Mouse (Mus musculus): Measurements from ENCODE around the gene Gpr61. TPM values are rescaled to one million over a fixed set of nuclear protein-coding genes. Genes with fewer than 3 reads are reported as not detected.

The Gpr61 gene
- total and polyA plus RNA-seq, 2 experiments from 2014 or later: 0.11 TPM; not detected in 1

- 0 out of 2 replicates have a peak overlapping the region, but pooled peaks have one; percentile 54 for H3K9ac ChIP-seq (replicated peaks; ENCODE audit: low read depth, low read length)
- H3K27me3 ChIP-seq (ENCODE audit: control insufficient read depth, insufficient read depth, low read length): peaks cover 5% of the 10 kb centered on the region; the same call in 1 of the 2 replicates
- no peaks in the 10 kb centered on the region for H3K36me3 ChIP-seq (replicated peaks; ENCODE audit: control insufficient read depth, insufficient read depth, low read length)
- TF ChIP-seq EP300 (IDR thresholded peaks at IDR 0.05; ENCODE audit: low read depth) (no peak), CTCF (IDR thresholded peaks at IDR 0.05; ENCODE audit: low read depth) (no peak)
- H3K4me2 ChIP-seq (ENCODE audit: low read depth, low read length): peak overlapping the region; percentile 89
- no peaks in the 10 kb centered on the region for H3K9me3 ChIP-seq (replicated peaks; ENCODE audit: control insufficient read depth, low read length)
- no peaks in the 10 kb centered on the region for H3K4me1 ChIP-seq (ENCODE audit: control insufficient read depth, insufficient read depth)
- 5% methylated on average over 16 of the region's 16 CpGs for WGBS
- H3K27ac ChIP-seq (ENCODE audit: low read depth): no peak overlapping the region
- peak overlapping the region; percentile 71 for H3K4me3 ChIP-seq (ENCODE audit: low read depth, low read length)
- ATAC-seq (ENCODE audit: insufficient read depth, low read depth): no peak
- no peak for DNase-seq (ENCODE audit: low spot score)
Measured at GRCm38 (mm10) chr3:108185460-108186097, 30.9 kb upstream of the Gpr61 start.

- peaks cover 5% of the 10 kb centered on the region; the same call in 1 of the 2 replicates for H3K27me3 ChIP-seq (ENCODE audit: control insufficient read depth, insufficient read depth, low read length)
- H3K4me2 ChIP-seq (ENCODE audit: low read depth, low read length): no peak overlapping the region
- H3K4me1 ChIP-seq (ENCODE audit: control insufficient read depth, insufficient read depth): no peaks in the 10 kb centered on the region
- 66% methylated on average over 3 of the region's 3 CpGs for WGBS
- no peak overlapping the region for H3K27ac ChIP-seq (ENCODE audit: low read depth)
- DNase-seq (ENCODE audit: low spot score) (no peak), ATAC-seq (ENCODE audit: insufficient read depth, low read depth) (no peak)
- H3K9ac ChIP-seq (replicated peaks; ENCODE audit: low read depth, low read length): no peak overlapping the region
- H3K9me3 ChIP-seq (replicated peaks; ENCODE audit: control insufficient read depth, low read length): no peaks in the 10 kb centered on the region
- TF ChIP-seq EP300 (IDR thresholded peaks at IDR 0.05; ENCODE audit: low read depth) (no peak), CTCF (IDR thresholded peaks at IDR 0.05; ENCODE audit: low read depth) (no peak)
- H3K36me3 ChIP-seq (replicated peaks; ENCODE audit: control insufficient read depth, insufficient read depth, low read length): no peaks in the 10 kb centered on the region
- H3K4me3 ChIP-seq (ENCODE audit: low read depth, low read length): no peak overlapping the region
Measured at GRCm38 (mm10) chr3:108184742-108185141, 30.1 kb upstream of the Gpr61 start.

DNA sequence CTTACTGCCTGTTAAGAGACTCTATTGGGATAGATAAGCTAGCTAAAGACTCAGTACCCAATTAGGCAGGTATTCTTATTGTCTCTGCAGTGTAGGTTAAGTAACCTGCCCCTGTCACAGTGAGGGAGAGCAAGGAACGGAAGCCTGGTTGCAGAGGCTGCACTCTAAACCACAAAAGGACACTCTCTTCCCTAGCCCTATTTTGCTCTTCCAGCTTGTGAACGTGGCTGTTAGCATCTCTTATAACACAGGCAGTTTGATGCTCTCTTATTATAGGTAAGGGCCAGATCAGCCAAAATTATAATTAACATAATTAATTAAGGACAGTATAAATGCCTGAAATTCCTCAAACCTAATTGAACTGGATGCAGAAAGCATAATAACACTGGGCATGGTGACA lies 25.8 kb upstream of the Gpr61 start:
- Histone ChIP-seq H3K4me2 (ENCODE audit: low read depth, low read length) (no peak overlapping the region), H3K4me1 (ENCODE audit: control insufficient read depth, insufficient read depth) (no peaks in the 10 kb centered on the region), H3K36me3 (replicated peaks; ENCODE audit: control insufficient read depth, insufficient read depth, low read length) (no peaks in the 10 kb centered on the region), H3K9me3 (replicated peaks; ENCODE audit: control insufficient read depth, low read length) (no peaks in the 10 kb centered on the region), H3K27me3 (ENCODE audit: control insufficient read depth, insufficient read depth, low read length) (0 out of 2 replicates have a peak, but pooled peaks cover 5% of the 10 kb centered on the region), H3K4me3 (ENCODE audit: low read depth, low read length) (no peak overlapping the region), H3K27ac (ENCODE audit: low read depth) (no peak overlapping the region), H3K9ac (replicated peaks; ENCODE audit: low read depth, low read length) (no peak overlapping the region)
- DNase-seq (ENCODE audit: low spot score) (no peak), ATAC-seq (ENCODE audit: insufficient read depth, low read depth) (no peak)
- TF ChIP-seq CTCF (IDR thresholded peaks at IDR 0.05; ENCODE audit: low read depth) (no peak), EP300 (IDR thresholded peaks at IDR 0.05; ENCODE audit: low read depth) (no peak)
- 37% methylated on average over 2 of the region's 2 CpGs for WGBS

DNA sequence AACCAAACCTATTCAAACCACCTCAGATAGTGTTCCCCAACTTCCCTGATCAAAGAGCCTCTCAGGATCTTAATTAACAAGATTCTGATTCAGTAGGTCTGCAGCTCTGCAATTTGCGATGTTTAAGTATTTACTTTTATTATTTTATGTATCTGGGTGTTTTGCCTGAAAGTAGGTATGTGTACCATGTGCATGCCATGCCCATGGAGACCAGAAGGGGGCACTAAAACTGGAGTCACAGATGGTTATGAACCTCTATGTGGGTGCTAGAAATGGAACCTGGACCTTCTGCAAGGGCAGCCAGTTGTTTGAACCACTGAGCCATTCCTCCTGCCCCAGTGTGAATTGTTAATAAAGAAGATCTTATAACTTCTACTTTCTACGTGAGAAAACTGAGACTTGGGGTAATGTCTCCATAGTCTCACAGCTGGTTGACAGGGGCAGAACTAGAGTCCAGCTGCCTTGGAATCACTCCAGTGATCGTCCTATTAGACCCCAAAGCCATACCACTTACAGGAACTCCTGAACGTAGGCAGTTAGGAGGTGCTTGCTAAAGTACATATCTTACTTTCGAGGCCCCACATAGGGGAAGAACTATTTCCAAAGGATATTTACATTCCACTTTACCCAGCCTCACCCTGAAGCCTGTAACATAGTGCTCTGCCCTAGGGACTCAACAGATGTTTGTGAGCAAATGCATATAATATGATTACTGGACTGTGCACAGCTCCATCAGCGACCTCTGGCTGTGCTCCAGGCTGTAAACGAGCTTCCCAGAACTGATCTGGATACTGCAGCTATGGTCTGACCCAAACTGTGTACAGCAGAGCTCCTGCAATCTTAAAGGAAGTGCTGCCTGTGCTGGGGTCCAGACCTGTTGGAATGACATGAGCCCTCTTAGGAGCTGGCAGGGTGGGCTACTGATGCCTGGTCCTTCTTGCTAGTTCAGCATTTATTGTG lies 24.4 kb upstream of the Gpr61 start:
- TF ChIP-seq CTCF (IDR thresholded peaks at IDR 0.05; ENCODE audit: low read depth) (no peak), EP300 (IDR thresholded peaks at IDR 0.05; ENCODE audit: low read depth) (no peak)
- WGBS: 58% methylated on average over 7 of the region's 7 CpGs
- no peaks in the 10 kb centered on the region; the same call in 1 of the 2 replicates for H3K4me1 ChIP-seq (ENCODE audit: control insufficient read depth, insufficient read depth)

DNA sequence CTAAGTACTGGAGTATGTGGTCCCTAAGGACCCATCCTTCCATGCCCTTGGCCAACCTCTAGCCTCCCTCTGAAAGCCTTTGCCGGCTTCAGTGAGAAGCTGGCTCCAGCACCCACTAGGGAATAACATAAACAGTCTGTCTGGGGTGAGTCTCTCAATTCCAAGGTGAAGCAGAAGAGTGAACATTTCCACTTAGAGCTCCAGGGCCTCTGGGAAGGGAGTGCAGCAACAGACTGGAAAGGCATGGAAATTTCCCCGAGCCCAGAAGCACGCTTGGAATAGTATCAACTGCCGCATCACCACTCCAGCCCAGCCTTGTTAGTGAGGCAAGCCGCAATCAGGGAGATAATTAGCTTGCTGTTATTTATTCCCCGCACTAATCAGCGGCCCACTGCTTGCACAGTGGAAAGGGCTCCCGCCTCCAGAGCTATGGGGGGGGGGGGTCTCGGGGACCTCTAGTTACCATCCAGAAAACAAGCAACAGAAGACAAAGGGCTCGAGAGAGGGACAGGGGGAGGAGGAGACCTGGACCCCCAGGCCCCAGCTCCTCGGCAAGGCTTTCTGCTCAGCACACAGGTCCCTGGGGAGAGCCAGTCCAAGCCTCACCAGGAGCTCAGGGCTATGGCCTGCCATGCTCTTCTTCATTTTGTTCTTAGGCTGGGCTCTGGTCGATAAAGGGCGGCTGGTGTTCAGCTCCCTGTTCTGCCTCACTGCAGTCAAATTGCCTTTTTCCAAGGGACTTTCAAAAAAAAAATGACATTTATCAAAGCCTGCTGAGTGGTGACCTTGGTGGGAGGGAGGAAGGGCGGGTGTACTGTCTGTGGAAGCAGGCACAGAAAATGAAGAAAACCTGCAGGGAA lies 20.2 kb upstream of the Gpr61 start:
- ATAC-seq (ENCODE audit: insufficient read depth, low read depth) (peak; percentile 72), DNase-seq (ENCODE audit: low spot score) (no peak)
- Histone ChIP-seq H3K27ac (ENCODE audit: low read depth) (no peak overlapping the region), H3K4me2 (ENCODE audit: low read depth, low read length) (no peak overlapping the region), H3K27me3 (ENCODE audit: control insufficient read depth, insufficient read depth, low read length) (0 out of 2 replicates have a peak, but pooled peaks cover 5% of the 10 kb centered on the region), H3K9ac (replicated peaks; ENCODE audit: low read depth, low read length) (no peak overlapping the region), H3K36me3 (replicated peaks; ENCODE audit: control insufficient read depth, insufficient read depth, low read length) (no peaks in the 10 kb centered on the region), H3K9me3 (replicated peaks; ENCODE audit: control insufficient read depth, low read length) (no peaks in the 10 kb centered on the region), H3K4me3 (ENCODE audit: low read depth, low read length) (no peak overlapping the region), H3K4me1 (ENCODE audit: control insufficient read depth, insufficient read depth) (no peaks in the 10 kb centered on the region; the same call in 1 of the 2 replicates)
- WGBS: 23% methylated on average over 13 of the region's 14 CpGs
- no peak for TF ChIP-seq EP300 (IDR thresholded peaks at IDR 0.05; ENCODE audit: low read depth)
- TF ChIP-seq CTCF (IDR thresholded peaks at IDR 0.05; ENCODE audit: low read depth): no peak

More for the DNA sequence above, 24.4 kb upstream of the Gpr61 start:
- Histone ChIP-seq H3K4me2 (ENCODE audit: low read depth, low read length) (no peak overlapping the region), H3K36me3 (replicated peaks; ENCODE audit: control insufficient read depth, insufficient read depth, low read length) (no peaks in the 10 kb centered on the region), H3K4me3 (ENCODE audit: low read depth, low read length) (no peak overlapping the region), H3K27ac (ENCODE audit: low read depth) (no peak overlapping the region), H3K9me3 (replicated peaks; ENCODE audit: control insufficient read depth, low read length) (no peaks in the 10 kb centered on the region), H3K27me3 (ENCODE audit: control insufficient read depth, insufficient read depth, low read length) (no peaks in the 10 kb centered on the region), H3K9ac (replicated peaks; ENCODE audit: low read depth, low read length) (no peak overlapping the region)
- ATAC-seq (ENCODE audit: insufficient read depth, low read depth) (no peak), DNase-seq (ENCODE audit: low spot score) (no peak)
